Mouse (Mus musculus) lung, postnatal 25 days (tissue): ENCODE data around the gene Gm21698.
"Not testable (repeated sequence)": the region's sequence is repeated elsewhere in the genome, so short reads cannot be mapped to it uniquely, and the experiment has no call there.

Source experiments
- DNase-seq: peaks from one replicate; pipeline ENCODE4 v3.0.0; 2022; ENCODE audit warnings: low spot score

Gene Gm21698

GRCm38 (mm10) chr5:25988550-25988949 is at the start of gene Gm21698:
Gm21698 (minus strand) TSS chr5:25988650.
- not testable (repeated sequence) for DNase-seq

GRCm38 (mm10) chr5:26022816-26023215 is 34.4 kb upstream of the Gm21698 start, which contains the start of gene Gm5862:
Gm5862 (minus strand) TSS chr5:26022916.
- DNase-seq: not testable (repeated sequence)

- not testable (repeated sequence) for DNase-seq
These were observed 19.2 kb upstream of the Gm21698 start for GRCm38 (mm10) chr5:26007697-26008096.

- DNase-seq: not testable (repeated sequence)
These were observed 18.7 kb upstream of the Gm21698 start for GRCm38 (mm10) chr5:26006937-26007695.

- not testable (repeated sequence) for DNase-seq
These were observed 16.2 kb upstream of the Gm21698 start, which contains the start of gene Gm1979 for GRCm38 (mm10) chr5:26004698-26005097. Gm1979 (minus strand) TSS chr5:26004798.

GRCm38 (mm10) chr5:25972563-25972962 is 15.9 kb downstream of the Gm21698 start, which contains the start of gene Gm21680:
Gm21680 (minus strand) TSS chr5:25972663.
- not testable (repeated sequence) for DNase-seq

- not testable (repeated sequence) for DNase-seq
These were observed 31.4 kb downstream of the Gm21698 start for GRCm38 (mm10) chr5:25957050-25957449.

- DNase-seq: not testable (repeated sequence)
These were observed 31.8 kb downstream of the Gm21698 start for GRCm38 (mm10) chr5:25956611-25957010.

- not testable (repeated sequence) for DNase-seq
These were observed 34.1 kb downstream of the Gm21698 start, which contains the start of gene Gm21671 for GRCm38 (mm10) chr5:25954317-25954716. Gm21671 (minus strand) TSS chr5:25954417.

- DNase-seq: not testable (repeated sequence)
These were observed 43.1 kb downstream of the Gm21698 start for GRCm38 (mm10) chr5:25945391-25945790.

- not testable (repeated sequence) for DNase-seq
These were observed 46.2 kb downstream of the Gm21698 start, which contains the start of gene Gm21663 for GRCm38 (mm10) chr5:25942281-25942680. Gm21663 (minus strand) TSS chr5:25942381.
